Mouse (Mus musculus) retina, postnatal 7 days (tissue): ENCODE measurements at regions not wholly inside any gene's neighbourhood (a gene's known extent, or its start where the extent isn't known, plus 50 kb on each side); places are given as distances from the start of the nearest gene placed in this dataset.

ENCODE experiments used
- DNase-seq: peaks from one replicate; pipeline ENCODE4 v3.0.0-alpha.2; 2012; ENCODE audit warnings: low read depth, low spot score

GRCm38 (mm10) chr9:111838069-111838820, 148.1 kb upstream of the Stac start:
- DNase-seq, result no peak

DNA sequence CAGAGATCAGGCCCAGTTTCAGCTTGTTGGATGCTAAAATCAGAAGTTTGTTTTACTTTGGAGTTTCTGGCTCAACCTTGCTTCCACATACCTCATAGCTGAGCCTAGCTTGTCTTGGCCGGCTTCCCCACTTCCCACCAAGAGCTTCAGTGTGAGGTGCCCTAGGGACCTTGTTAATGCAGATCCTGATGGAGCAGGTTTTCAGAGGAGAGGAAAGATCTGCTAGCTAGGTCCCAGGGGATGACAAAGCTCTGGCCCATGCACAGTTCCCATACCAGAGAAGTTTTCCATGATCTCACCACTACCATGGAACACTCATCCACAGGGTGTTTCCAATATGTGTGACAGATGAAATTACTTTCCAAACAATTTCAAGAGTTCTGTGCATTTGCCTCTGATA, 131.9 kb upstream of the Stac start:
- DNase-seq, result no peak

DNA sequence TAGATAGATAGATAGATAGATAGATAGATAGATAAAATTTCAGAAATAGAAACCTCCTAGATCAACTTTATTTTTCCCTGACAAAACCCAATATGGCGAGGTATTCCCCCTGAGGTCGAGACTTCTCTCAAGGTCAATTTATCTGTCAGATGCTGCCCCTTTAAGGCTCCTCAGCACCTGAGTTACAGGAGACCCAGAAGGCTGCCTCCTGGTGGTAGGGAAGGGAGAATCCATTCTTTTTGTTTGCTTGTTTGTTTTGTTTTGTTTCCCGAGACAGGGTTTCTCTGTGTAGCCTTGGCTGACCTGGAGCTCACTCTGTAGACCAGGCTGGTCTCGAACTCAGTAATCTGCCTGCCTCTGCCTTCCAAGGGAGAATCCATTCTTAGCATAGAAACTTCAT, 127.3 kb upstream of the Stac start:
- no peak for DNase-seq

GRCm38 (mm10) chr9:111804931-111805330, 114.8 kb upstream of the Stac start:
- no peak for DNase-seq

GRCm38 (mm10) chr9:111801381-111801780, 111.2 kb upstream of the Stac start:
- no peak for DNase-seq

DNA sequence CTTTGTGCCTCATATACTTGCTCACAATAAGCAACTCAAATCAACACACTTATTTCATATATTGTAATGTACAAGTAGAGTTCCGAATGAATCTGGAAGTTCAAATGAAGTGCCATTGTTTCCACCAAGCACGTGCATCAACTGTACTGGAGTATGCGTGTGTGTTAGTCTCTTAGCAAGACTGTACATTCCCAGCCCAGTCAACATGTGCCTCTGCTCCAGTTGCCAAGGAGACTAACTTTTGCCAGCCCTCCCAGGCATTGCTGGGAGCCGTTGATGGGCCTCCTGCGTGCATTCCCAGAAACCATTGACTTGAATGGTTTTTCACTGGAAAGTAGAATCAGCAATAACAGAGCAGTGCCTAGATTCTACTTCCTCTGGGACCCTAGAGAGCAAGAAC, 110.7 kb upstream of the Stac start:
- DNase-seq, result no peak

GRCm38 (mm10) chr9:111778981-111779380, 88.8 kb upstream of the Stac start:
- DNase-seq, result no peak

DNA sequence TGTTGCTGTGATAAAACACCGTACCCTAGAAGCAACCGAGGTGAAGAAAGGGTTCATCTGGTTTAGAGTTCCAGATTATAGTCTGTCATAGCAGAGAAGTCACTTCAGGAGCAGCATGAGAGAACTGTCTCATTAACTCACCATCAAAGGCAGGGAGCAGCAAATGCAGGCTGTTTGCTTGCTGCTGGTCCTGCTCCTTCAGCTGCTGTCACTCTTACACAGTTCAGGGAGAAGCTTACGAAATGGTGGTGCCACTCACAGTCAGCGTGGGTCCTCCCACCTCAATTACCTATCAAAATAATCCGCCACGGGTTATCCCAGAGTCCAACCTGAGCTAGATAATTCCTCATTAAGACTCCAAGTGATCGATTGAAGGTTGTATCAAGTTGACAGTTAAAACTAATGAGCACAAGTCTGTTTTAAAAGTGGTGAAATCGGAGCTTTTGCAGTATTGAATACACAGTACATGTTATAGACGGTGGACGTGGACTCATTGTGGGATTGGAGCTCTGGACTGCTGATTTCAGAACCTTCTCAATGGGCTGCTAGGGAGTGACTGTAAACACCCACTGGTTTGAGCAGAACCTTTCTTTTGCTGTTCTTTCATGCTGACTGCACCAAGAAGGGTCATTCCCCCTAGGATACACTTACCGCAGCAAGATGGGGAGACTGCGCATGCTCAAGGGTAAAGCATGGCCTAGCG, 87.4 kb upstream of the Stac start:
- no peak for DNase-seq

GRCm38 (mm10) chr9:111774229-111774628, 84.1 kb upstream of the Stac start:
- no peak for DNase-seq

GRCm38 (mm10) chr9:111762653-111763468, 72.7 kb upstream of the Stac start:
- DNase-seq, result no peak

DNA sequence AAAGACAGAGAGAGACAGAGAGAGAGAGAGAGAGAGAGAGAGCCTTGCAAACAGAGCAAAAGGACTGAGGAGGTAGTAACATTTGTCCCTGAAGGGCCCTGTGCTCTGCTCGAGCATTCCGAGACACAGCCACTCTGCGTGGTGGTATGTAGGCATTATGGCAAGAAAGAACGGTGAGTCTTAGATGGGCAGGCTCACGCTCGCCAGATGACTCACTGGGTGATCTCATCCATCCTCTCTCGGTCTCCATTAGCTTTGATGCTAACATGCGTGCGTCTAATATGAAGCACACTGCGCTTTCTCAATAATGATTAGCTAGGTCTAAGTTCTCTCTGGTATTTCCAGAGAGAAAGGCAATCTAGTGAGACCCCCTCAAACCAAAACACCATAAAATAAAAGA, 65.1 kb upstream of the Stac start:
- DNase-seq, result no peak

GRCm38 (mm10) chr9:111746151-111746550, 56.0 kb upstream of the Stac start:
- no peak for DNase-seq

DNA sequence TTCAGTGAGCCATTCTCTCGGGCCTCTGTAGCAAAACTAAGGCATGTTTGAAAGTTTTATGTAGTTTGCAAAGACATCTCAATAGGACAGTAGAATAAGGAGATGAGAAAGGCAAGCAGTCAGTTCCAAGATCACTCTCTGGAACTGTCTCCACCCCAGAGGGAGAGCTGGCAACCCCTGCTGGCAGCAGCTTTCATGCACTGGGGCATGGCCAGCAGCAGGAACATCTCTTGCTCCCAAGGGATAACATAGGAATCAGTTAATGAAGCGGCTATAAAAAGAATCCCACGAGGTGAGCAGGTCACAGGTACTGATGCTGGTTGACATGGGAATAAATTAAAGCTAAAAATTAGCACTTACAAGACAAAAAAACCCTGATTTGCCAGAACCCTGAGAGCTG, 55.1 kb upstream of the Stac start:
- DNase-seq, result no peak
